Mouse (Mus musculus) retina, postnatal 7 days (tissue): ENCODE results near the gene 4933427D14Rik.
"Not testable (repeated sequence)": the region's sequence is repeated elsewhere in the genome, so short reads cannot be mapped to it uniquely, and the experiment has no call there.

Experiments
- DNase-seq: peaks from one replicate; pipeline ENCODE4 v3.0.0-alpha.2; 2012; ENCODE audit warnings: low read depth, low spot score

Gene 4933427D14Rik

DNA sequence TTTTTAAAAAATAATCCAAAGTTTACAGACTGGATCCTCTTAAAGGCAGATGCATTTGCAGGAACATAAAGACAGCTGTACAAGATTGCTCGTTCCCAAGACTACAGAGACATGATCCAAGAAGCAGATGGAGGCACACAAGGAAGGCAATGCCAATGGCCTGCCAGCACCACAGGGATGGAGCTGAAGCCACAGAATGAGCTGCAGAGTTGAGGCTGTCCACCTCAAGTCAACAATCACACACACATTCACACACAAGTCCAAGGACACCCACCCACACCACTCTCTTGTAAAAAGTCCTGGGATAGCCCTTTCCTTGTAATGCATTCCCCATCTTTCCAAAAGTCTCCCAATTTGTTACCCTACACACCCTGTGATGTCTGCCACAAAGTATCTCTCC, 3.8 kb downstream of the 4933427D14Rik start:
- no peak for DNase-seq

DNA sequence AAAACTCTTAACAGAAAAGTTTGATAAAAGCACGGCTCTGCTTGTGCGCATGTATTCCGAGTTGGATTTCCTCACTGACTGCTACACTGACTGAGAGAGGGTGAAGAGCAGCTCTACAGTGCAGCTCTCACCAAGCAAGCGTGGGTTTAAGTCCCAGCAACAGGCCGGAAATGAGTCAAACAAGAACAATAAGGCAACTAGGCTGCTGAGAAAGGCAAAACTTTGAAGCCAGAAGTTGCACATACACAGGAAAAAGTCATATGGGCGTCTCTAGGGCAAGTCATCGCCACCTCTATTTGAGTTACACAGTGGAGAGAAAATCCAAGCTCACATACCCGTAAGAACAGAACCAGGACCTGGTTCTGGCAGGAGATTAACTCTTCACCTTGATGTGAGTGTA, 10.8 kb downstream of the 4933427D14Rik start:
- no peak for DNase-seq

DNA sequence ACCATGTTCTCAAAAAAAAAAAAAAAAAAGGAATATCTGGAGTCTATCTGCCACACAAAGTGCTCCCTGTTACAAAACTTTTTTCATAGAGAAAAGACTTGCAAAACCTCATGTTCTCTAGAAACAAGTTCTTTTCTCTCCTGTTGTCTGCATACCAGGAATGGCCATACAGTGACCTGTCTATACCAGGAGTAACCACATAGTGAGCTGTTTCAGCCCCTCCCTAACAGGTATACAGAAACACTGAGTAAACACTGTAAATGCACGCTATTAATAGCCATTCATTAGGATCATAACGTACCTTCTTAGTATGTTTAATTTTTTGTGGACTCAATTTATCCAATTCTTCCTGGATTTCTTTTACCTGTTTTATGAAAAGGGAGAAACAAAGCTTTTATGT, 13.0 kb downstream of the 4933427D14Rik start:
- no peak for DNase-seq

DNA sequence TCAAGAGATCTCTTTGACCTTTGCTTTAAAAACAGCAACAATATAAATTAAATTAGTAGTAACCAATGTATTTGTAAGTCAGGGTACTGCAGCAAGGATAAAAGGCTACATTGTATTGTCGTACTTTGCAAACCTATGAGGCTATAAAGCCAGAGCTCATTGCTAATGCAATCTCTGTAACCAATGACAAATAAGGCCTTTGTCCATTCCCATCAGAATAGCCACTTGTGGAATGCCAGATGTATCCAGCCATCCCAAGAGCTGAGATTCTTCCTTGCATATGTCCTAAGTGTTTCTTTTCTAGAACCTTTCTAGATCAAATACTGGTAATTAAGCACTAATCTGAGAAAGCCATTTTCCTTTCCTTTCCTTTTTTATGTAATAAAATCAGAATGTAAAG, 16.4 kb downstream of the 4933427D14Rik start:
- DNase-seq: no peak

DNA sequence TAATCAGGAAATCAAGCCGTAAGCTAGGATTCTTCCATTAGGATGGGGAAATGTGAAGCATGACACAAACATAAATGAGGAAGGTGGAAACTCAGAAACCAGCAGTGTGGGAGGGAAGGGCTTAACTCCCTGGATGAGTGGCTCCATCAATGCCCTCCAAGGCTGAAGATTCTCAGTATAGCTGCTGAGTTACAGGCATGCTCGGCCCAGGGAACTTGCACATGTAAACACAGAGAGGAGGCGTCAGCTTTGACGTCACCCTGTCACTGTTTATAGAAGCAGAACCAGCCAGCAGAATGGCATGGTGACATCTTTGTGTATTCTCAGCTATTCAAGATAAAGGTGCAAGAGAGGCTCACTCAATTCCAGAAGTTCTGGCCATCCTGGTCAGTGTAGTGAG, 23.0 kb downstream of the 4933427D14Rik start:
- no peak for DNase-seq

DNA sequence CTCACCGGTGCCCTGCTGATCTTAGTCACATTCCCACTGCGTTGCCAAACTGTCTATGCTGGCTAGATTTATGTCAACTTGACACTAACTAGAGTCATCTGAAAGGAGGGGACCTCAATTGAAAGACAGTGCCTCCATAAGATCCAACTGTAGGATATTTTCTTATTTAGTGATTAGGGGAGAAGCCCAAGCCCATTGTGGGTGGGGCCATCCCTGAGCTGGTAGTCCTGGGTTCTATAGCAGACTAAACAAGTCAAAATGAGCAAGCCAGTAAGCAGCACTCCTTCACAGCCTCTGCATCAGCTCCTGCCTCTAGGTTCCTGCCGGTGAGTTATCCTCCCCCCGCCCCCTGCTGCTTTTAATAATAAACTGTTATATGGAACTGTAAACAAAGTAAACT, 26.1 kb downstream of the 4933427D14Rik start:
- no peak for DNase-seq

DNA sequence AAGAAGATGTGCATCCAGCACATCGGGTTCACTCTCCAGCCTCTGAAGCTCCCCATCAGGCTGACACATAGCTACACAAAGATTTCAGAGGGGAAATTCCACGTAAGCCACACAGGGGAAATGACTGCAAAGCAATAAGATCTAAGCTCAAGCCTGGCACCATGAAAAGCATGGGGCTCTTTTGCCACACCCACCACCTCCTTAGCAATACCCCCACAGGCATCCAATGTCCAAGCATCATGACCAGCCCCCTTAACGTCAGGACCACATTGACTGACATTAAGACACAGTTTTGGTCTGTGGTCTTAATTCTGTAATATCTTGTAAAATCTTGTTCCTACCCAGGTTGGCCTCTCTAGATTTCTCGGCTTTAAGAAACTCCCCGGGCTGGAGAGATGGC, 26.7 kb downstream of the 4933427D14Rik start:
- DNase-seq: no peak

DNA sequence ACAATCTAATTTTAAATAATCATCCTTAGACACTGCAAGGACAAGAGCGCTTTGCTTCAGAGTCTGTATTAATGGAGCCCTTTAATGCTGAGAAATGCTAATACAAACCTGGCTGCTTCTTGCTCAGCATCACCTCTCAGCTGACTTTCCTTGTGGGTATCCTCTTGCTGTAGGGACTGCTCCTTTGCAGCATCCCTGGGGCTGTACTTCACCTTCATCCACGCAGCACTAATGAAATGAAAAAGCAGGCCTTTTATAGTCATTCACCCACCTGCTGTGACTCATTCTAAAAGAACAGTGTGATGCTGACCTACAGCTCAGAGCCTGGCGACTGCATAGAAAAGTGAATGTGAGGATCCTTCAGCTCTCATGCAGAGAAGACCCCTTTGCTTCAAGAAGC, 30.7 kb downstream of the 4933427D14Rik start:
- no peak for DNase-seq

DNA sequence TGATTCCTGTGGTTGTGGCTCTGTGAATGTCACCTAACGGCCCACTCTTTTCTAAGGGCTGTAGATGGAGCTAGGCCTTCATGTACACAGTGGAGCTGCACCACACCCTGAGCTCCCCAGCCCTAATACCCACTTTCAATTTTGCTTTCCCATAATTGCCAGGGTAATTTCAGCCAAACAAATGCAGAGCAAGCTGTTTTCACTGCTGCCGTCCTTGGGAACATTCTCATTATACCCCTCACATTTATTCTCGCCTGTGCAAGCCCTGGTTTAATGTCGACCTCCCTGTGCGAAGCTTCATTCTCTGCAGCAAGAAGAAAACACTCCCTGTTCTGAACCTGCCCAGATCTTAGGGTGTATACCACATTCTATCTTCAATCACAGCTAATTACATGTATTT, 31.3 kb downstream of the 4933427D14Rik start:
- DNase-seq: no peak

DNA sequence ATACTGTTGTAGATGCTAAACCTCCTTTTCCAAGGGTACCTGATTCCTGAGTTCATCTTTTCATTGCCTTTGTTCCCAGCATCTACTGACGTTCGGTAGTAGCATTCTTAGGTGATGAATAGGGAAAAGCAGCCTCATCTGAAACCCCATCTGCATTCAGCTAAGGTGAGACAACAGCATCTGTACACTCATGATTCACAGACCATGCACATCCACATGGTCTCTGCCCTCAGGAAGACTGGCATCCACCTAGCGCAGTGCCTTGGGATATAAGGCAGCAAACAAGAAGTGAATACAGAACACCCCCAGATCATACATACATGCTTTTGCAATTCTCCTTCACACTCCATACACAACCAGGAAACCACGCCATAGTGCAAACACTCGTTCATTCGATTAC, 32.5 kb downstream of the 4933427D14Rik start:
- no peak for DNase-seq

DNA sequence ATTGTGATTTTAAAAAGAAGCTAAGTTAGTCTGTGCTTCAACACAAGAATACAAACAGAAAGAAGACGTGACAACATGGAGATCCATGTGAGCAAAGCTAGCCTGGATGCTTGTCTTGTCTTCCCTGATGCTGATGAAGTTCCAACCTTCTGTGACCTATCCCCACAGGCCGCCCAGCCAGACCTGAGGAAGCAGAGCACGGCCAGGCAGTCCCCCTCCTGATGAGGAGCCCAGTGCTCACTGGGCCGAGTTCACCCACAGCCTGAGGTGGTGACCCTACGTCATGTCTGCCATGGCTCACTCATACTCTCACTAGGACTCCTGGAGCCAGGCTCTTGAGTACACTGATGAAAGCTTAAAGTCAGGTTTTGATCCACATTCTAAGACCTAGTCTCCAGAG, 33.8 kb downstream of the 4933427D14Rik start:
- no peak for DNase-seq

DNA sequence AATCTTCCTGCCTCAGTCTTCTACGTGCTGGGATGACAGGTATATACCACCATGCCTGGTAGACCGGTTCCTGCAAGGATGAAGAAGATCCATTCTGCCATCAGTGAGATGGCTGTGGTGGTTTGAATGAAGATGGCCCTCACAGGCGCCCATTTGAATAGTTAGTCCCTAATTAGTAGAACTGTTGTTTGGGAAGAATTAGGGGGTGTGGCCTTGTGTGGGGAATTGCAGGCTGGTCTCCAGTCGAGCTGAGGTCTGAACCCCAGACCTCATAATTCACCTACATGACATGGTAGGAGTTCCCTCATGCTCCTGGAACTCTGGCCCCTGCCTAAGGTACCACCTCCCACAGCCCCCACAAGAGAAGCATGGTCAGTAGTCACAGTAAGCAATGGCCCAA, 35.4 kb downstream of the 4933427D14Rik start:
- not testable (repeated sequence) for DNase-seq

DNA sequence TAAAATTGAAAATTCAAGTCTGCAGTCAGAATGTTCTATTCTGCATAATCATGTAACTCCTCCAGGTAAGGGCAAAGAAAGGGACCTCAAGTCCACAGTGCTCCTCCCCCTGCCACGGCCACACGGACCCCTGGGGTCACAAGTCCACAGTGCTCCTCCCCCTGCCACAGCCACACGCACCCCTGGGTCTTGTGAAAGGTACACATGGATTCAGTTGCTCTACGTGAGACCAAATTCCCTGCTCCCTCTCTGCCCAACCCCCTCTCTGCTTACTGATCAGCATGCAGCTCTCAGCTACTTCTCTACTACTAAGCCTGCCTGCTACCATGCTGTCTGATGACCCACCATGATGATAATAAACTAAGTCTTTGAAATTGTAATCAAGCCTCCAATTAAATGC, 37.4 kb downstream of the 4933427D14Rik start:
- DNase-seq: no peak

DNA sequence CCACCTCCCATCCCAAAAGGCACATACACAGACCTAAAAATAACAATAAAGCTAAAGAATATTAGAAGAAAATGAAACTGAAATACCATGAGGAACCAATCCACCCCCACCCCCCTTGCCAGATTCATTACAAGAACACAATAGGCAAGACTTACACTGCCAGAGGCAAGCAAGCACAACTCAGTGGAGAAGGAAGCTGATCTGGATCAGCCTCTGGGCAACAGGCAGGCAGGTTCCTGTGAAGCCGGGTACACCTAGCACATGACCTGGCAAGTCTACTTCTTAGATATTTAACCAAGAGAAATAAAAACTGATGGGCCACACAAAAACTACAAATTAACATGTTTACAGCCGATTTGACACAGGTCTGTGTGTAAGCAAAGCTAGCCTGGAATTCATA, 44.1 kb downstream of the 4933427D14Rik start:
- DNase-seq: no peak

DNA sequence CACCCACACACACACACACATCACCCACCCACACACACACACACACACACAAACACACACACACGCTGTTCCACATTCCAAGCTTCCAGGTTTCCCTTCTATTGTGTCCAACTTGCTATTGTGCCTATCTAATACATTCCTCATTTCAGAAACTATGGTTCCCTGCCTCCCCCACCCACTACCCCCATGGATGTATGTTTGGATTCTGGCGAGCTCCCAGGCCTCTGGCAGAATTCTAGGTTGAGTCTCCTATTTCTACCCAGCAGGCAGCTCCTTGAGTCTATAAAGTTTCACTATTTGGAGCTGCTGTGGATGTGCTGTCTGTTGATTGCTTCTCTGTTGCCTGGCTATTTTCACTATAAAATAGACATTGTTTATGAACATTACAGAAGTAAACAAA, 50.6 kb downstream of the 4933427D14Rik start:
- no peak for DNase-seq

DNA sequence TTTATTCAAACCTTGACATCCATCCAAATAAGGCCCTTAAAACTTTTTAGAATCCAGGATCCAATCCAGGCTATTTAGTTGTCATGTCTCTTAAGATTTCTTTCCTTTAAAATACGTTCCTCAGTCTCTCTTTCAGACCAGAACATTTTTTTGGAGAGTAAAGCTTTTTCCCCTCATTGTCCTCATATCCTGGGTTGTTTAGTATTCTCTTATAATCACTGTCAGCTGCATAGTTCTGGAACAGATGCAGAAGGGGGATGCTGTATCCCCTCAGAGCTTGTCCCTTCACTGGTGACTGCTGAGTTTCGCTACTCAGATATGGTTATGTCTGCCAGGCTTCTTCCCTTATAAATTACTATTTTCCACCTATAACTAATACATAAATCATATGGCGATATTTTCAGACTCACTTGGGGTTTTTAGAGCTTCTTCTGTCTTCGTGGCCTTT, 51.3 kb downstream of the 4933427D14Rik start:
- no peak for DNase-seq

DNA sequence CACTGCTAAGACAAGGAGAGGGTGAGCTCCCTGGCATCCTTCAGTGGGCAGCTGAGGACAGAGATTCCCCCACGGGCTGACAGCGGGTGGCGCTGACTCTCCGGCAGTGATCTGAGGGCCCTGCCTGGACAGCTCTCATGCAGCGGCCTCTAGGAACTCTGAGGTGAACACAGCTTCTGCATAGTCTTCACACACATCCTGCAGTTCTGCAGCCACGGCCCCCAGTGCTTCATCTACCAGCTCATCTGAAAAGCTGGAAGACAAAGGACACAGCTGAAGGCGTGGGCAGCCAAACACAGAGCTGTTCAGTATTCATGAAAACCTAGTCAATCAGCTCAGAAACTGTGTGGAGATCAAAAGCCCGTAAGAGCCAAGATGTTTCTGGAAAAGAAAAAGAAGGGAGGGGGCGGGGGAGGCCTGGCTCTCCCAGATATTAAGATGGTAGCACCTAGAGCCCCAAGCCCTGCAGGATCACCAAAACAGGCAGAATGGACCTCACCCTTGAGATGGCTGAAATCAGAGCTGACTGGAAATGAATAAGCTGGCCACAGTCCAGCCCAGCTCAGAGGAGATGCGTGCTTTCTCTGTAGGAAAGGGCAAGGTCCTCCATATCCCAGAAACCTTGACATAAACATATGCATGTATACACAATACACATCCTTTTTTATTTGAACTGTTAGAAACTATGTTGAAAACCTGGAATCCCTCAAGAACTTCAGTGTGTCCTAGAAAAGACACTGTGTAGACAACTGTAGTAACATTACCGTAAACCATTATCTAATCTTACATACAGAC, 51.9 kb downstream of the 4933427D14Rik start:
- DNase-seq: no peak

DNA sequence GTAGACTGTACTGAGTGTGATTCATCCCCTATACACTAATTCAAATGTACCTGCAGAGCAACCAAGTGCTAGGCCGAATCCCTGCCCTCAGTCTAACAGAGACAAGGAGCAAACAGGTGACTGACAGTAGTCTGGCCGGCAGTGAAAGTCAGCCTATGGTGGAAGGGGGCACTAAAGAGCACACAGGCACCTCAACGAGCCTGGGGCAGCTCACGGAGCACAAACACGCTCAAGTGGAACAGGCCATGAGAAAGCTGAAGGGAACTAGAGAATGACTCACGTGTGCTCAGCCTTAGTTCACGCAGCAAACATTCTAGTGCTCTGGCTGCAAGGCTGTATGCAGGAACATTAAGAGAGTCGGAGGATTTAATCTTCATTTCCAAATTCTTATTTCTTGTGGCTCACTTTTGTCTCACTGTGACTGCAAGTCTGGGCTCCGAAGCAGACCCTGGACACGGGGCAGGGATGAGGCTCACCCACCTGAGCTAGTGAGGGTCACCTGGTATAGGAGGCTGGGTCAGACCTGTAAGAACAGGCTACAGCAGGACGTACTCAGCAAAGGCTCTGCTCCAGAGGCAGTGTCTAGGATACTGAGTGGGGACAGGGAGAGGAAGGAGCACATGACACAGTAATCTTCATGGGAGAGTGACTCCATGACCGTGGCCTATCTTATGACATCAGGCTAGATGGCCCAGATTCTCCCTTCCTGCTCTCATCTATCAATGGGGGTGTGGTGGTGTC, 54.0 kb downstream of the 4933427D14Rik start:
- DNase-seq: no peak

DNA sequence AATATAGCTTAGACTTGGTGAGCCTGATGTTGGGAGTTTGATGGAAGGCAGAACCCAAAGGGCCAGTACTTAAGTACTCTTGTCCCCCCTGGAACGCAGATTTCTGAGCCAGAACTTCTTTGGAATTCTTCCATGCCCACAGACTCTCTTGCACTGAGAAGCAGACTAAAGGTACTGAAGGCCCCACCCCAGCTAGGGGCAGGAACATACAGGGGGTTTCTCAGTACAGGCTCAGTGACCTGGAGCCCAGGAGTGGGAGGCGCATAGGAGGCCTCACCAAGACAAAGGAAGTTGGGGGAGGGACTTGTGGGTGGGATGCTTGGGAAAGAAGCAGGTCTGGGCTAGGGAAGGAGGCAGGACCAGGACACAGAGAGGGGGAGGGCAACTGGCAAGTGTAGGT, 56.1 kb downstream of the 4933427D14Rik start:
- no peak for DNase-seq

DNA sequence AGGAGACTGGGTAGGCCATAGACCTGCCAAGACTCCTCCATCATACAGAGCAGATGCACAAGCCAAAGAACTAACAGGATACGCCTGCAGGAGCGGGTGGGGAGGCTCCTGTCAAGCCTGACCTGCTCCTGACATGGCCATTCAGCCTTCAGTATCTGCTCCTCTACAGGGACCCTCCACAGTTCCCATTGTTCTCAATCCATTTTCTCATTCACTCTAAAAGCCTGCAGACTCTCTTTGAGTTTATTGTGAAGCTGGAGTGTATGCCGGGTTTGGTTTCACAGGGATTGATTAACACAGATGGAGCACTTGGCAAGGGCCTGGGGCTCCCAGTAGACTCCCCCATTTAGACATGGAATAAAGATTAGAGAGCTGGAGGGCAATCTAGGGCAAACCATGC, 59.3 kb downstream of the 4933427D14Rik start:
- DNase-seq: no peak

DNA sequence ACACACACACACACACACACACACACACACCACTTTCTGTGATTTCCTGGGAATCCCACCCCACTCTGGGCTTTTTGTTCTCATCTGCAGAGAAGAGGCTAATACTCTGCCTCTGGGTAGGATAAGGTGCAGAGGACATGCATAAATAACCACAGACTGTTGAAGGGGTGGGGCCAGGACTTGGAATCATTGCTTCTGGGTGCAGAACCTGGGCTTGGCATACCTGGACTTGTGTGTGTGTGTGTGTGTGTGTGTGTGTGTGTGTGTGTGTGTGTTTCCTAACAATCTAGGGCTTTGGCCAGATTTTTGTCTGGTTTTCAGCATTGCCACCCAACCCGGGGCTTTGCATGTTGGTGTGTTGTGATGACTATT, 61.4 kb downstream of the 4933427D14Rik start:
- no peak for DNase-seq

DNA sequence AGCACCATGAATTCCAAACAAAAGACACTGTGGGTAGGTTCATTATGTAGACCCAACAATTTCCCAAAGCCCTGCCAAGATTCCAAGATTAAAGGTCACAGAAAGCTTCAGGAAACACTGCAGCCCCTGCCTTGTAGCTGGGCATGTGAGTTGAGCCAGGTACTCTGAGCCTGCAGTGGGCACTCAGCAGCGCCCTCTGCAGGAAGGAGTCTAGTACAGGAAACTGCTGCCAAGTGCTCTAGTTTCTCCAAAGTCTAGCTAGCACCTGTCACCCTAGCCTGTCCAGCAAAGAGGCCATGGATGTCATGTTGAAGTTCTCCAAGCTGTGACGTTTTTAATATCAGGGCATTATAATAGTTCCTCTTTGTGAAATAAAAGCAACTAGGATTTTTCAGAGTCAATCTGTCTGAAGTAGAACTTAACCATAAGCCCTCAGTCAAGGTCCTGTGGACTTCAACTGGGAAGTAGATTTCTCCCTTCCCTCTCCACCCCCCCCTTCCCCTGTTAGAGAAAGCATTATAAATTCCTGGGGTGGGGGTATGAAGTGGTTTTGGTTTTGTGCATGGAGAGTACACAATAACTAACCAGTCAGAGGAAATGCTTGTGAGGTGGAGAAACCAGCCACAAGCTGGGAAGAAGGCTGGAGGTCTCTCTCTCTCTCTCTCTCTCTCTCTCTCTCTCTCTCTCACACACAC, 61.9 kb downstream of the 4933427D14Rik start:
- DNase-seq: peak; percentile 56

DNA sequence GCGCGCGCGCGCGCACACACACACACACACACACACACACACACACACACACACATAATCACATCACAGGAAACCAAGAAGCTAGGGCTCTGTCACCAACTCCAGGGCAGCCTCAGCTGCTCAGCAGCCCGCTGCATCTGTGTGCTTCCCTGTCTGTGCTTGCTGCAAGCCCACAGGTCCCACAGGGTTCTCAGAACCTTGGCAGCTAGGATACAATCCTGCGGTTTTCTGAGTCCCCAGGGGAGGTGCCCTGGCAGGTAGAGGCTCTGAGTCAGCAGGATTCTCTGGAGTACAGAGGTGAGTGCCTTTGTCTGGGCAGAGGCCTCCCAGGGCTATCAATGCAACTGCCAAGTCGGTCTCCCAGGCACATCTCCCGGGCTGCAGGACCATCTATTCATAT, 64.4 kb downstream of the 4933427D14Rik start:
- no peak for DNase-seq
